Mouse (Mus musculus): Measurements from ENCODE around the gene Myrf.

- TF ChIP-seq CTCF (IDR thresholded peaks at IDR 0.05; ENCODE audit: insufficient read depth, low read length), result no peak
- TF ChIP-seq POLR2A (IDR thresholded peaks at IDR 0.05; ENCODE audit: borderline replicate concordance, extremely low read depth, low read depth, low read length), result no peak
Measured at GRCm38 (mm10) chr19:10173116-10173718, 67.3 kb downstream of the Myrf start.
